Mouse (Mus musculus): ENCODE data around the gene Atg9a. TPM values are rescaled to one million over a fixed set of nuclear protein-coding genes. Genes with fewer than 3 reads are reported as not detected.
"Not testable (repeated sequence)": the region's sequence is repeated elsewhere in the genome, so short reads cannot be mapped to it uniquely, and the experiment has no call there.

Atg9a gene
- total RNA-seq (2014; fragmentation: Nextera tagmentation) (40.0 and 46.2 TPM in 2 replicates), total RNA-seq (2017) (16.2 and 16.3 TPM in 2 replicates), polyA plus RNA-seq (2012) (34.2 and 47.5 TPM in 2 replicates)

GRCm38 (mm10) chr1:75191622-75192402 is at the start of gene Atg9a, which contains the start of gene Ankzf1:
Gene Atg9a (minus strand): TSS chr1:75192196.
Gene Ankzf1 (plus strand): TSS chr1:75192151.
- DNase-seq (ENCODE audit: low spot score) (peak; percentile 100), ATAC-seq (ENCODE audit: extremely low read depth, insufficient number of reproducible peaks, low FRiP score, poor library complexity, severe bottlenecking) (peak; percentile 99)
- H3K4me1 ChIP-seq (ENCODE audit: insufficient read depth, low read depth, low read length), result peaks cover 47% of the 10 kb centered on the region
- no peaks in the 10 kb centered on the region for H3K27me3 ChIP-seq (ENCODE audit: insufficient read depth, low read length)
- TF ChIP-seq TAL1 (conservative IDR thresholded peaks at IDR 0.05; ENCODE audit: low read depth, low read length), result no peak
- TF ChIP-seq GATA2 (IDR thresholded peaks at IDR 0.05; ENCODE audit: borderline replicate concordance, low read depth, low read length), result no peak
- no peak for TF ChIP-seq GATA1 (IDR thresholded peaks at IDR 0.05; ENCODE audit: borderline replicate concordance, low read length)
- TF ChIP-seq POLR2AphosphoS5 (IDR thresholded peaks at IDR 0.05; ENCODE audit: insufficient replicate concordance, low read depth, low read length), result peak; percentile 65; the same call in 1 of the 2 replicates
- no peak for TF ChIP-seq CTCF (IDR thresholded peaks at IDR 0.05; ENCODE audit: low read depth, low read length)
- H3K36me3 ChIP-seq (replicated peaks), result peaks cover 72% of the 10 kb centered on the region
- H3K4me3 ChIP-seq (ENCODE audit: low read depth, low read length), result peak within 1 kb of the TSS; percentile 80
- H3K9me3 ChIP-seq (replicated peaks), result no peaks in the 10 kb centered on the region

GRCm38 (mm10) chr1:75239591-75239990 is 47.6 kb upstream of the Atg9a start:
- Histone ChIP-seq H3K4me3 (ENCODE audit: low read depth, low read length) (no peak overlapping the region), H3K9me3 (replicated peaks) (no peaks in the 10 kb centered on the region), H3K36me3 (replicated peaks) (peaks cover 48% of the 10 kb centered on the region), H3K4me1 (ENCODE audit: insufficient read depth, low read depth, low read length) (peaks cover 36% of the 10 kb centered on the region), H3K27me3 (ENCODE audit: insufficient read depth, low read length) (no peaks in the 10 kb centered on the region)
- no peak for TF ChIP-seq TAL1 (conservative IDR thresholded peaks at IDR 0.05; ENCODE audit: low read depth, low read length)
- TF ChIP-seq GATA1 (IDR thresholded peaks at IDR 0.05; ENCODE audit: borderline replicate concordance, low read length), result no peak
- TF ChIP-seq CTCF (IDR thresholded peaks at IDR 0.05; ENCODE audit: low read depth, low read length), result no peak
- no peak for TF ChIP-seq POLR2AphosphoS5 (IDR thresholded peaks at IDR 0.05; ENCODE audit: insufficient replicate concordance, low read depth, low read length)
- TF ChIP-seq GATA2 (IDR thresholded peaks at IDR 0.05; ENCODE audit: borderline replicate concordance, low read depth, low read length), result no peak
- no peak for DNase-seq (ENCODE audit: low spot score)
- no peak for ATAC-seq (ENCODE audit: extremely low read depth, insufficient number of reproducible peaks, low FRiP score, poor library complexity, severe bottlenecking)

GRCm38 (mm10) chr1:75236117-75237050 is 44.4 kb upstream of the Atg9a start, which contains the start of gene Dnajb2:
Gene Dnajb2 (plus strand): TSS chr1:75236406.
- Histone ChIP-seq H3K4me1 (ENCODE audit: insufficient read depth, low read depth, low read length) (peaks cover 48% of the 10 kb centered on the region), H3K36me3 (replicated peaks) (peaks cover 27% of the 10 kb centered on the region), H3K9me3 (replicated peaks) (no peaks in the 10 kb centered on the region), H3K27me3 (ENCODE audit: insufficient read depth, low read length) (peaks cover 6% of the 10 kb centered on the region), H3K4me3 (ENCODE audit: low read depth, low read length) (peak within 1 kb of the TSS; percentile 77)
- DNase-seq (ENCODE audit: low spot score) (peak; percentile 96), ATAC-seq (ENCODE audit: extremely low read depth, insufficient number of reproducible peaks, low FRiP score, poor library complexity, severe bottlenecking) (peak; percentile 71)
- TF ChIP-seq CTCF (IDR thresholded peaks at IDR 0.05; ENCODE audit: low read depth, low read length) (no peak), POLR2AphosphoS5 (IDR thresholded peaks at IDR 0.05; ENCODE audit: insufficient replicate concordance, low read depth, low read length) (no peak), GATA1 (IDR thresholded peaks at IDR 0.05; ENCODE audit: borderline replicate concordance, low read length) (no peak), GATA2 (IDR thresholded peaks at IDR 0.05; ENCODE audit: borderline replicate concordance, low read depth, low read length) (no peak), TAL1 (conservative IDR thresholded peaks at IDR 0.05; ENCODE audit: low read depth, low read length) (peak; percentile 68; the same call in 1 of the 2 replicates)

GRCm38 (mm10) chr1:75234606-75235005 is 42.6 kb upstream of the Atg9a start:
- Histone ChIP-seq H3K27me3 (ENCODE audit: insufficient read depth, low read length) (peaks cover 17% of the 10 kb centered on the region), H3K9me3 (replicated peaks) (no peaks in the 10 kb centered on the region), H3K36me3 (replicated peaks) (peaks cover 13% of the 10 kb centered on the region), H3K4me3 (ENCODE audit: low read depth, low read length) (no peak overlapping the region), H3K4me1 (ENCODE audit: insufficient read depth, low read depth, low read length) (peaks cover 62% of the 10 kb centered on the region)
- TF ChIP-seq CTCF (IDR thresholded peaks at IDR 0.05; ENCODE audit: low read depth, low read length), result peak; percentile 74
- TF ChIP-seq TAL1 (conservative IDR thresholded peaks at IDR 0.05; ENCODE audit: low read depth, low read length), result no peak
- ATAC-seq (ENCODE audit: extremely low read depth, insufficient number of reproducible peaks, low FRiP score, poor library complexity, severe bottlenecking) (peak; percentile 80), DNase-seq (ENCODE audit: low spot score) (peak; percentile 87)

GRCm38 (mm10) chr1:75232489-75232888 is 40.5 kb upstream of the Atg9a start:
- H3K36me3 ChIP-seq (replicated peaks); H3K9me3 ChIP-seq (replicated peaks); H3K4me3 ChIP-seq (ENCODE audit: low read depth, low read length); ATAC-seq (ENCODE audit: extremely low read depth, insufficient number of reproducible peaks, low FRiP score, poor library complexity, severe bottlenecking); DNase-seq (ENCODE audit: low spot score): not testable (repeated sequence)
- Histone ChIP-seq H3K27me3 (ENCODE audit: insufficient read depth, low read length) (peaks cover 25% of the 10 kb centered on the region), H3K4me1 (ENCODE audit: insufficient read depth, low read depth, low read length) (peaks cover 65% of the 10 kb centered on the region)

- peaks cover 63% of the 10 kb centered on the region for H3K4me1 ChIP-seq (ENCODE audit: insufficient read depth, low read depth, low read length)
- TF ChIP-seq GATA1 (IDR thresholded peaks at IDR 0.05; ENCODE audit: borderline replicate concordance, low read length) (no peak), TAL1 (conservative IDR thresholded peaks at IDR 0.05; ENCODE audit: low read depth, low read length) (no peak), GATA2 (IDR thresholded peaks at IDR 0.05; ENCODE audit: borderline replicate concordance, low read depth, low read length) (no peak)
- no peak for DNase-seq (ENCODE audit: low spot score)
- no peak for ATAC-seq (ENCODE audit: extremely low read depth, insufficient number of reproducible peaks, low FRiP score, poor library complexity, severe bottlenecking)
- H3K4me3 ChIP-seq (ENCODE audit: low read depth, low read length), result no peak within 1 kb of the TSS
- no peaks in the 10 kb centered on the region for H3K9me3 ChIP-seq (replicated peaks)
- peaks cover 31% of the 10 kb centered on the region for H3K27me3 ChIP-seq (ENCODE audit: insufficient read depth, low read length)
- no peaks in the 10 kb centered on the region for H3K36me3 ChIP-seq (replicated peaks)
Observed at GRCm38 (mm10) chr1:75231664-75232152, 39.7 kb upstream of the Atg9a start, which contains the start of gene A630095N17Rik. Gene A630095N17Rik (minus strand): TSS chr1:75232102.
